Mouse (Mus musculus) kidney, postnatal 10 days (tissue): ENCODE results near the gene Ap4e1.
A peak's percentile ranks its signal among the peaks of the same experiment; 100 is the strongest.
"Not testable (repeated sequence)": the region's sequence is repeated elsewhere in the genome, so short reads cannot be mapped to it uniquely, and the experiment has no call there.

Source experiments
- DNase-seq: peaks from one replicate; pipeline ENCODE4 v3.0.0; 2021; ENCODE audit warnings: mixed read lengths

Gene Ap4e1

DNA sequence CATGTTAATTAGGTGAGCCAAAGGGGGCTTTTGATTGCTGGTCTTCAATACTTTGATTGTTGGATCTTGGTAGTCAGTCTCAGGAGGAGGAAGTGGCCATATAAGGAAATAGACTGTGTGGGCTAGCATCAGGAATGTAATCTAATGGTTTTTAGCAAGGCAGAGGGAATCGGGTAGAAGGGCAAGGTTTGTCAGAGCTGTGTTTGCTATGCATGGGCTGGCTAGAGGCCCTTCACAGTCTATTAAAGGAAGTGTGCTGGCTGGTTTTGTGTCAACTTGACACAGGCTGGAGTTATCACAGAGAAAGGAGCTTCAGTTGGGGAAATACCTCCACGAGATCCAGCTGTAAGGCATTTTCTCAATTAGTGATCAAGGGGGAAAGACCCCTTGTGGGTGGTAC is 70.5 kb downstream of the Ap4e1 start:
- not testable (repeated sequence) for DNase-seq

DNA sequence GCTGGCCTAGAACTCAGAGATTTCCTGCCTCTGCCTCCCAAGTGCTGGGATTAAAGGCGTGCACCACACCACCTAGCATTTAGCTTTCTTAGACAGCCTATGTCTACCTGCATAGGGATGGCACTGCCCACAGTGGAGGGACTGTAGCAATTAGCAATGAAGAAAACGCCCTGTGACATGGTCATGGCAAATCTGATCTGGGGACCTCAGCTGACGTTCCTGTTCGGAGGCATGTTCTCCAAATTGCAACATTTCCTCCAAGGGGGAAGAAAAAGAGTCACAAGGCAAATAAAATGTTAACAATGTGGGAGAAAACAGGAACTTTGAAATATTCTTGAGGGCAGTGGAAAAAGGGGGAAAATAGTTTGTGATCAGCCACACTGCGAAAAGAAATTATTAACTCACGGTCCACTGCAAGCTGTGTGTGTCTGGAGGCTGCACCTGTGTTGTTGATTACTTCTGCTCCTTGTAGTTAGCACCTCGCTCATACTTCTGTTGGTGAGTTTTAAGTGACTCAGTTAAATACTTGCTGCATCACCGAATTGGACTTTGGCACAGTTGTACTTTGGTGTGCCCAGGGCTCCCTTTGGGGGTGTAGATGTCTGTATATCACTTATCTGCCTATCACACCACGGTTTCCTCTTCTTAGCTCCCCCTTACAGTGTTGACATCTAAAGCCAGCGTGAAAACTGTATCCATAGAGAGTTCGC is 71.5 kb downstream of the Ap4e1 start:
- peak; percentile 29 for DNase-seq

DNA sequence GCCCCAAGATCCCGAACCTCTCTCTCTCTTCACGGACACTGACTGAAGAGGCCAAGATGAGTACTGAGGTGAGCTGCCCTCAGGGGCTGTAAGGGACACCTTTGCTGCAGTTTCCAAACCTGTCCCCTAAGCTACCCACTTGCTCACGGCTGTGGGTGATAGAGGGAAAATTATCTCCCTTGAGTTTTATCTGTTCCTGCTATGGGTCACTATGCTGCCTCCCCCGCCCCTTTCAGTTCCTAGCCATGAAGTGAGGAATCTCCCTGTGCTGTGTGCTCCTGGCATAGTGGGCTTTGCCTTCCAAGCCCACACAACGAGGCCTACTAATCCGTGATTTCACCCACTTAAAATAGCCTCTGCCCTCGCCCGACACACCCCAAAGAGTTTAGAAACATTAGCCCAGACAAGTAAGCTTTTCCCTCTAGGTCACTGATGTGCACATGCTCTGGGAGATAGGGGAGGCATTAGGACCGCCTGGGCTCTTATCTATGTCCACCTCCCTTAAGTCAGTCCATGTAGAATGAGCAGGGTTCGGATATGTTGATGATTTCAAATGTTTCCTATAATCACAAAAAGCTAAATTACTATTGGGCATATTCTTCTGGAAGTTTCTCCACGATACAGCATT is 72.2 kb downstream of the Ap4e1 start:
- DNase-seq, result no peak

- no peak for DNase-seq
Measured at GRCm38 (mm10) chr2:127086235-127086634, 77.7 kb downstream of the Ap4e1 start.

DNA sequence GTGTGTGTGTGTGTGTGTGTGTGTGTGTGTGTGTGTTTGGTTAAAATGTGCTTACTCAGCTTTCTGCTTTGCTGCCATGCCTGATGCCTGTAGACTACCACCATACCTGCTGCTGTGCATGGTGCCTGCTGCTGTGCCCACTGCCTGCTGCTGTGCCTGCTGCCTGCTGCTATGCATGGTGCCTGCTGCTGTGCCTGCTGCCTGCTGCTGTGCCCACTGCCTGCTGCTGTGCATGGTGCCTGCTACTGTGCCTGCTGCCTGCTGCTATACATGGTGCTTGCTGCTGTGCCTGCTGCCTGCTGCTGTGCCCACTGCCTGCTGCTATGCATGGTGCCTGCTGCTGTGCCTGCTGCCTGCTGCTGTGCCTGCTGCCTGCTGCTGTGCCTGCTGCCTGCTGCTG is 81.6 kb downstream of the Ap4e1 start:
- DNase-seq, result not testable (repeated sequence)

DNA sequence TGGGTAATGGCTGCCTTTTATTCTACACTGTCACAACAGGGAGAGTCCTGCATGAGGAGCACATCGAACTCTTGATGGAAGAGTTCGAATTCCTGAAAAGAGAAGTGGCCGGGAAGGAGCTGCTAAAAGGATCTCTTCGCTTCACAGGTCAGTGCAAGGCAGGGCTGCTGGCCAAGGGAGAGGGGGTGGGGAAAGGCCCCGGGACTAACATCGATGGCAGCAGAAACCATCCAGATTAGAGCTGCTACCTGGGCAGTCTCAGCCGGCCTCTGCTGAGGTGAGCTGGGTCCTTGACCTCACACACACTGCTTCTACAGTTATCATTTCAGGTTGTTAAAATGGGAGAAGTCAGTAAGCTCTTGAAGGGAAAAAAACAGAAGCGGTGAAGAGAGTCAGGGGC is 83.5 kb downstream of the Ap4e1 start:
- peak; percentile 28 for DNase-seq

- DNase-seq, result no peak
Measured at GRCm38 (mm10) chr2:127108986-127109385, 100.5 kb downstream of the Ap4e1 start.
